Mouse (Mus musculus): ENCODE data around the gene Pnpla2. TPM values are rescaled to one million over a fixed set of nuclear protein-coding genes. Genes with fewer than 3 reads are reported as not detected.
A peak's percentile ranks its signal among the peaks of the same experiment; 100 is the strongest.

Gene Pnpla2
- total RNA-seq, 2 experiments from 2014 or later: 409 to 426 TPM

DNA sequence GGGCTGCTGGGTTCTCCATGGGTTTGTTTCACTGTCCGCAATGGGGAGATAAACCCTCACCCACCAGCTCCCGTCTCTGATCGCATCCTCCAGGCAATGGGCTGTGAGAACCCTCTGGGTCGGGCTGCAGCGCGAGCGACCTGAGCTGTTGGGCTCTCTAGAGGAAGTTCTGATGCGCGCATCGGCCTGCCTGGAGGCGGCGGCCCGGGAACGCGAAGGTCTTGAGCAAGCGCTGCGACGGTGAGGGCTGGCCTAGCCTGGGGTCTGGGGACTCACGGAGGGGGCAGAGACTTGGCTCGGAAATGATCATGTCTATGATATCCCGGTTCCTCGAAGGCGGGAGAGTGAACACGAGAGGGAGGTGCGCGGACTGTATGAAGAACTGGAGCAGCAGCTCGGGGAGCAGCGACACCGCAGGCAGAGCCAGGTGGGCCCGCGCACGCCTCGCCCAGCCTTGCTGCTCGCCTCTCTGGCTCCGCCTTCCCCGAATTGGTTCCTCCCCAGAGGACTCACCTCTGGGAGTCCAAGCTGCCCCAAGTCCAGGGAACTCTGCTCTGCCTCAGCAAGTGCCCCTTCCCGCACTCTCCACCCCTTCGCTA lies 9.7 kb downstream of the Pnpla2 start:
- no peak for DNase-seq (ENCODE audit: low spot score)
- intact Hi-C loops (cut with DNase I): no loop called here

DNA sequence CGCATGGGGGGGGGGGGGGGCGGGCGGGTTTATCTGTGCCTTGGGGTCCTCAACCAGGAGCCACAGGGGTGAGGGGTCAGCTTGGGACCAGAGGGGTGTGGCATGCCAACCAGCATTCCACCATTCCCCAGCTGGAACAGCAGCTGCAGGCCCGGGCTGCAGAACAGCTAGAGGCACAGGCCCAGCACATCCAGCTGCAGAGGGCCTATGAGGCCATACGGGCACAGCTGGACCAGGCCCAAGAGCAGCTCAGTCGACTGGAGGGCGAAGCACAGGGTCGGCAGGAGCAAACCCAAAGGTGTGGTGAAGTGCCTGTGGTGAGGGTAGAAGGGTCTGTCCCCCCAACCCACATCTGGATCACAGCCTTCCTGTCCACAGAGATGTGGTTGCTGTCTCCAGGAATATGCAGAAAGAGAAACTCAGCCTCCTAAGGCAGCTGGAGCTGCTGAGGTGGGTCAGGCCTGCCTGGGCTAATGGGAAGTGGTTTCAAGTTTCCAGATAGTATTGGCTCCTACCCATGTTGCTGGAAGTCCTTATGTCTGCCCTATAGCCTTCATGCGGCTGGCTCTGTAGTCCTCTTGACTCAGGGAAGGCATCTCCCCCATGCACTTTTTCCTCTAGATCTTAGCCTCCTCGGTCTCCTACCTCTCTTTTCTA lies 10.5 kb downstream of the Pnpla2 start:
- intact Hi-C loops (cut with DNase I): no loop called here
- no peak for DNase-seq (ENCODE audit: low spot score)

DNA sequence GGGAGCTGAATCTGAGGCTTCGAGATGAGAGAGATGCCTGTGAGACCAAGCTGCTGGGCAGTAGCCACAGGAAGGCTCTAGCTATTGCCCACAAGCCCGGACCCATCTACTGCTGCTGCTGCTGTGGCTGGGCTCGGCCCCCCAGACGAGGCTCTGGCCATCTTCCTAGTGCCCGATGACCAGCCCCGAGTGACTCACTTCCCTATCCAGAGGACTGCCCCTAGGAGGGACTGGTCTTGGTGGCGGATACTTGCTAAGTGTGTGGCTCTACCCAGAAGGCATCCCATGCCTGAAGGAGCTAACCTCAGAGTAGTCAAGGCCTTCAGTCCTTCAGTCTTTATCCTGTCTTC lies 11.0 kb downstream of the Pnpla2 start:
- intact Hi-C loops (cut with DNase I): no loop called here
- DNase-seq (ENCODE audit: low spot score): peak; percentile 51

DNA sequence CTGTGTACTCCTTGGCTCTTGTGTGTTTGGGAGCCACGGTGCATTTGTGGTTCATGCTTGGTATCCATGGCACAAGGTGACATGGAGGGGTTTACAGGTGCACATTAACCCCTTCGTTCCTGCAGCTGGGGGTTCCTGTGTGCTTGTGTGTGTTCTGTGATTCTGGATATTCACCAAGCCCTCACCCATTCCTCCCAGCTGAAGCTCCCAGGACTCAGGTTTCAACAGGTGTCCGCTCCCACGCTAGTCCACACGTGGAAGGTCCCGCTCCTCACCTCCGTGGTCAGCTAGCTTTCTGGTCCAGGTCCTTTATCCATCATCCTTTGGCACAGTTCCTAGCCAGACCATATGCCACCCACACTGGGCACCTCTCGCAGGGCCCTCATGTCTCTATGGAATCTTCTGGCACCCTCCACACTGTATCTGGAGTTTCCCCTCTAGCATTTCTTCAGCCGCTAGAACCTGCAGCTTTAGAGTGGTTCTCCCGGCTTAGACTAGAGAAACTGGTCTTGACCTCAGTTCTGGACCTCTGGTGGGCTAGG lies 11.7 kb downstream of the Pnpla2 start:
- DNase-seq (ENCODE audit: low spot score): no peak
- intact Hi-C loops (cut with DNase I): no loop called here

DNA sequence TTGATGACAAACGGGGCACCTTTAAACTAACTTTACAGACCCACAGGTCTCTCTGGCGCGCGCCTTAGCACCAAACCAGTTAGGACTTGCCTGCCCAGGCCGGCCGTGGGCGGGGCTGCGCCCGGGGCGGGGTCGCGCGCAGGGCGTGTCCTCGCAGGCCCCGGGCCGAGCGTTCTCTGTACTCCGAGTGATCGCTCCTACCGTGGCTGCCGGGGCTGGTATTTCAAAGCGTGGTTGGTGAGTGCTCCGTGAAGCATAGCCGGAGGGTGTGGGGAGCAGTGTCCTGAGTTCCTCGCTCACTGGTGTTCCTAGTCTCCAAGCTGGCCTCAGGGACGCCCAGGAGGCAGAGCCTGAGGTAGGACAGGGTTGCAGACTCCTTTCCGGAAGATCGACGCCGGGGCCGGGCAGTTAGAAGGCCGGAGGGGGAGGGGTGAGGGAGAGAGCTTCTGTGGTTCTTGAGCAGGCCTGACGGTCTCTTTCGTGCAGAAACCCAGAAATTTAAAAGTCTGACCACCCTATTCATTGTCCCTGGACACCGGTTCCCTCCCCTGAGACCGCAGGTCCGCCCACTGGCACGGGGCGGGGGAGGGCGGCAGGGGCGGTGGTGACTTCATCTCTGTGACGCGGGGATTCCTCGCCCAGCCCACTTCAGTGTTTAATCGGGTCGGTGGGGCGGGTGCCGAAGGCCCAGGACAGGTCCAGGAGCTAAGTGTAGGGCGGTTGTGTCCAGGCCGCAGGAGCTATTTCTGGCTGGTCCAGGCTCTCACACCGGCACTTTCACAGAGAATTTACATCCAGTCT lies 12.4 kb downstream of the Pnpla2 start, which contains the start of gene Cd151:
Gene Cd151 (plus strand): TSS at position 163 of the 801 bp plus-strand sequence.
- DNase-seq (ENCODE audit: low spot score): peak; percentile 86
- intact Hi-C loops (cut with DNase I): no loop called here

DNA sequence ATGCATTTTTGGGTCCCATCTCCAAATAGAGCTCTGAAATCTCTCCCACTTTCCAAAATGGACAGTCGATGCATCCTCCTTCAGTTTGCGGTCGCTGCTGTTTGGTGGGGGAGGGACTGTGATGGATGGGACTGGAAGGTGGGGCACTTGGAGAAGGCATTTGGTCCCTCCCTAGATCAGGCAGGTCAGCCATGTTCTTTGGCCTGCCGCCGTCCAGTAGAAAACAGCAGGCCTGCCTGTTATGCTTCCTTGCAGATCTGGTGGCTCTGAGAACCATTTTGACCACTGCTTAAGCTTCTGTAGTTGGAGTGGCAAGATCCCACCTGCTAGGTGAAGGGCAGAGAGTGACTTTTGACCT lies 13.1 kb downstream of the Pnpla2 start:
- intact Hi-C loops (cut with DNase I): no loop called here
- no peak for DNase-seq (ENCODE audit: low spot score)

DNA sequence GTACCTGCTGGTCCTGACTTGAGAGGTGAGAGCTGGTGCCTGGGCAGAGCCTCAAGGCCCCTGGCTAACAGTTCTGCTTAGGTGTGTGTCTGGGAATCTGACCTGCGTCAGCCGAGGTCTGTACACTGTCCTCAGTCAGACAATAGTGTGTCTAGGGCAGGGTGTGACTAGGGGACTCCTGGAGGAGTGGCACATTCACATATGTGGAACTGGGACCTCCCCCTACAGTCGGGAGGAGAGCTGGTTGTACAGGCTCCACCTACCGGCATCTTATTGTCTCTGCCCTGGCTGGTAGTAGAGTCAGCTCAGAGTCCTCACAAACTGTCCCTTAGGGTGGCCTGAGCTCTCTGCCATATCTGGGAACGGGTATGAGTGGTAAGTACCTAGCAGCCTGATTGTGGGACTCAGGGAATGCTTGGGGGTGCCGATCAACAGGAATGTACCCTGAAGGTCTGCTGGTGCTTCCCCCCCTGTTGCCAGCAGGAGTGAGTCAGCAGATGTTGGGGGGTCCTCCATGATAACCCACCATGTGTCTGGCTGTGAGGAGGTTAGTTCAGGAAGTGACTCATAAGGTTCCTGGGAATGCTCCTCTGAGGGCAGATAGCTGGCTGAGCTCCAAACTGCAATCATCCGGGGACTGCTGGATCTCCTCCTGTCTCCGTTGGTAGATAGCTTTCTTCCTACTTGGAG lies 13.7 kb downstream of the Pnpla2 start:
- peak; percentile 69 for DNase-seq (ENCODE audit: low spot score)
- intact Hi-C loops (cut with DNase I): no loop called here

DNA sequence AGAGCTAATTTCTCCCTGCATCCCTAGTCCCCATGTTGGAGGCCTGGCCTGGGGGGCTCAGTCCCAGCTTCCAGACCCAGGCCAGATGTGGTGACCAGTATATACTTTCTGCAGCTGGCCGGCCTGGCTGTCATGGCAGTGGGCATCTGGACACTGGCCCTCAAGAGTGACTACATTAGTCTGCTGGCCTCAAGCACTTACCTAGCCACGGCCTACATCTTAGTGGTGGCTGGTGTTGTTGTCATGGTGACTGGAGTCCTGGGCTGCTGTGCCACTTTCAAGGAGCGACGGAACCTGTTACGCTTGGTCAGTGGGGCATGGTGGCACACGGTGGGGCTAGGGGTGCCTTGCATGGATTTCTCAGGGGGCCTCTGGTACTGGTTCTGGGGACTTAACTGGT lies 14.4 kb downstream of the Pnpla2 start:
- DNase-seq (ENCODE audit: low spot score): no peak
- intact Hi-C loops (cut with DNase I): no loop called here

DNA sequence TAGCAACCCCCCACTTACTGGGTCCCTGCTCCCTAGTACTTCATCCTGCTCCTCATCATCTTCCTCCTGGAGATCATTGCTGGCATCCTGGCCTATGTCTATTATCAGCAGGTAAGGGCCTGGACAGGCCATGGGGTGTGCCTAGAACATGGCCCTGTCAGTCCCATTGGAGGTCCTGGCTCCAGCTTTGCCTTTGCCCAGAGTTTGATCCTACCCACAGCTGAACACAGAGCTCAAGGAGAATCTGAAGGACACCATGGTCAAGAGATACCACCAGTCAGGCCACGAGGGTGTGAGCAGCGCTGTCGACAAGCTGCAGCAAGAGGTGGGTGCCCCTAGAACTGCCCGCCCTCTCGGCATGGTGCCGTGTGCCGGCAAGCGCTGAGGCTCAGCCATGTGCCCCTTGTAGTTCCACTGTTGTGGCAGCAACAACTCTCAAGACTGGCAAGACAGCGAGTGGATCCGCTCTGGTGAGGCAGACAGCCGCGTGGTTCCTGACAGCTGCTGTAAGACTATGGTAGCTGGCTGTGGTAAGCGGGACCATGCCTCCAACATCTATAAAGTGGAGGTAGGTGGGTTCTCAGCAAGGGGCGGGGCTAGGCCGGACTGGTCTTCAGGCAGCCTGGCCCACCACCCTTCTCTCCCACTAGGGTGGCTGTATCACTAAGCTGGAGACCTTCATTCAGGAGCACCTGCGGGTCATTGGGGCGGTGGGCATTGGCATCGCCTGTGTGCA lies 15.1 kb downstream of the Pnpla2 start:
- no peak for DNase-seq (ENCODE audit: low spot score)
- intact Hi-C loops (cut with DNase I): no loop called here

DNA sequence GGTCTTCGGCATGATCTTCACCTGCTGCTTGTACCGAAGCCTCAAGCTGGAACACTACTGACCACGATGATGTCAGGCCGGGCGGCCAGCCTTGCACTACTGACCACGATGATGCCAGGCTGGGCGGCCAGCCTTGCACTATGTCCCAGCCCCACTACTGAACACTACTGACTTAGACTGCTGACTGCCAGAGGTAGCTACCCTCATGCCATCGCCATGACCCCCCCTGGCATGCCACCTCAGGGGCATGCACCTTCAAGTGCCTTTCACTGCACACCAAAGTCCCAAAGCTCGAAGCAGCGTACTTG lies 15.6 kb downstream of the Pnpla2 start:
- intact Hi-C loops (cut with DNase I): no loop called here
- DNase-seq (ENCODE audit: low spot score): no peak

DNA sequence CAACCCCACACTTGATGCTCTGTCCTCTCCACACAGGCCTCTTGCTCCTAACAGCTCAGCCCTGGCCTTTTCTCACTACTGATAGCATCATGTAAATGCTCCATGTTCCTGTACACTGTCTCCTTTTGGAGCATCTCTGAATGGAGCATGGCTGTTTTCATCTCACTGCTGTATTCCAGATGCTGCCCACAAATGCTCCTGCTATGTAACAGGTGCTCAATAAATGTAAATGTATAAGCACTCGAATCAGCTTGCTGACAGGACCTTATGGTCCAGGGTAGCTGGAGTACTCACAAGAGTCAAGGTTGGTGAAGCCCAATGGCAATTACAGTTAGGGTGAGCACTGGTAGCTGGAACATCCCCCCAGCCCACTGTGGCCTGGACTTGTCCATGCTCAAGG lies 16.2 kb downstream of the Pnpla2 start:
- intact Hi-C loops (cut with DNase I): no loop called here
- DNase-seq (ENCODE audit: low spot score): no peak

DNA sequence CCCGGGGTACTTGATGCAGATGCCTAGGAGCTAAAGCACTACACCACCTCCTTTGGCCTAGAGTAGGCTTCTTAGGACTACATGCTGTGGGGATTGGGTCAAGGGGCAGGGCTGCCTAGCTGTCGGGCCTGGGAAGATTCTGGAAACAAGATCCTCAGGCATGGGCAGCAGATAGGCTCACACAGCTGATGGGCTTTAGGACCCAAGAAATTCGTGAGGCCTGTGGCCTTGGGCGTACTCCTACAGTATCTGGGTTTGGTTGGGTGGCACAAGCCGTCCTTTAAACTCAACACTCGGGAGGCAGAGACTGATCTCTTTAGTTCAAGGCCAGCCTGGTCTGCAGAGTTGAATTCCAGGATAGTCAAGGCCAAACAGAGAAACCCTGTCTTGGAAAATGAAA lies 17.2 kb downstream of the Pnpla2 start:
- no peak for DNase-seq (ENCODE audit: low spot score)
- intact Hi-C loops (cut with DNase I): no loop called here

DNA sequence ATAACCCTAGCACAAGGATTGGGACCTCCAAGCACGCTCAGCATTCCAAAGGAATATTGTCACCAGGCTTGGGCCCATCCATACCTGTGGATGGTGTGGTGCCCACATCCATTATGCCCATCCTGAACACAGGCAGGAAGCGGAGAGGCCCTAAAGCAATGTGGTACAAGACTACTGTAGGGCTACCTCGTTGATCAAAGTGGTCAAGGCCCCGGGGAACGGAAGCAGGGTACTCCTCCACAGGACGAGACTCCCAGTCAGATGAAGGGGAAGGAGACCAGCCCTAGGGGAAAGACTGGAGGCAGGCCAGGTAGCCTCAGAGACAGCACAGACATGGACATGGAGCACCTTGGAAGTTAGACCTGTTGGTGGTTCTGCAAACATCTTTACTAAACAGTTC lies 17.8 kb downstream of the Pnpla2 start:
- DNase-seq (ENCODE audit: low spot score): no peak
- intact Hi-C loops (cut with DNase I): no loop called here

DNA sequence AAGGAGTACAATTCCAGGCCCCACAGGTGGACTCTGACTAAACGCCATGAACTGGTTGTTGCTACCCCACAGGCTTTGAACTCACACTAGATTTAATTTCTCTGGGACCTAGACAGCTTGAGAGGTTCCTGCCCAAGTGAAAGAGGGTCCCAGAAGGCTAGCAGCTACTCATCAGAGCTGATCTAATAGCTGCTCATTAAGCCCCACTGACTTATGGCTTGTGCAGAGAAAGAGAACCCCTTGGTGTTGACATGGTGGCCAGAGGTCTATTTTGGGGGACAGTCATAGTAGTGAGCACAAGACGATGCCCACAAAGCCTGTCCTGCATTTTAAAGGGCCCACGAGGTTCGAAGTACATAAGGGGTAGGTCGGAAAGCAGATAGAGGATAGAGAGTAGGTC lies 19.2 kb downstream of the Pnpla2 start:
- intact Hi-C loops (cut with DNase I): no loop called here
- DNase-seq (ENCODE audit: low spot score): no peak

DNA sequence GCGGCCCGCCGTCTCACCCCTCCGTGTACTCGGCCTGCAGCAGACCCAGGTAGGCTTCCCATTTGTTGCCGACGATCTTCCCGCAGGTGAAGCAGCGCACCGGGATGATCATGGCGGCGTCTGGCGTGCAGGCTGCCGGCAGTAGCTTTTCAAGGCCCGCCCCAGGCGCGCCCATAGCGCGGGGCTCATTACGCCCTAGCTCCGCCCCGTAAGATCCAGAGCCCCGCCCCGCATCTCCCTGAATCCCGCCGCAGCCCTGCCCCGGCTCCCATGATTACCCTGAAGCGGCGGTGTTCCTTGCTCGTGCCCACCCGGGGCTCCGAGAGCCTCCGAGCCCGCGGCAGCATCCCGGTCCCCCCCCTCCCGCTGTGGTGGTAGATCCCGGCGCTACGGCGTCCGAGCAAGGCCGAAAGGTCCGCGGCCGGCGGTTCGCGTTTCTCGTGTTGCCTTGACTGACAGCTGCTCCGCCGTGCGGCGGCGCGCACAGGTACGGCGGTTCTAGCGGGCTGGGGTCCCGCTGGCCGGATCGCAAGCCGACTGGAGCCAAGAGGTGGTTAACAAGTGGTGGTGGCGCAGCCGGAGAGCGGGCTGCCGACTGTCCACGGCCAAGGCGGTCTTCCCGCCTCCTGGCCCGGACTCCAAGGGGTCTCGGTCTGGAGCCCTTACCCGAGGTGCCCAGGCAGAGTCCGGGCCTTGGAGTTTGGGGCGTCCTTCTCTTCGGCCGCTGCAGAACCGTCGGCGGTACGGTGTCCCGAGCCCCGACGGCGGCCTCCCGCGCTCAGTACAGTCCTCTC lies 20.2 kb downstream of the Pnpla2 start, which contains the start of the genes Polr2l and Tspan4:
Gene Polr2l (minus strand): TSS at position 122 of the 794 bp plus-strand sequence.
Gene Tspan4 (plus strand): TSS at position 230 of the 794 bp plus-strand sequence.
- peak; percentile 76 for DNase-seq (ENCODE audit: low spot score)
- intact Hi-C loops (cut with DNase I): no loop called here

DNA sequence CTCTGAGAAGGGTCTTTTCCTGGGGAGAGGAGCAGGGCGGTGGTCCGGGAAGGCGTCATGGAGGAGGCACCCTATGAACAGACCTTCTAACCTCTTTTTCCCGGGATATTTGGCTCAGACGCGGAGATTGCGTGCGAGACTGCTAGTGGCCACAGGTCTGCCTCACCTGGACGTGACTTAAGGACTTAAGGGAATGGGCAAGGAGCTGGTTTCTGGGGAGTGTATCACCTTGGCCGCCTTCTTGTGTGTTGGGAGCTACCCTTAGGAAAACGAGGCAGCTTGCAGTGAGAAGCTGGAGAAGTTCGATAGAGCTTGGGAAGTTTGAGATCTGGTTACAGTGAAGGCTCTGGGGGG lies 20.8 kb downstream of the Pnpla2 start:
- intact Hi-C loops (cut with DNase I): no loop called here
- DNase-seq (ENCODE audit: low spot score): no peak

DNA sequence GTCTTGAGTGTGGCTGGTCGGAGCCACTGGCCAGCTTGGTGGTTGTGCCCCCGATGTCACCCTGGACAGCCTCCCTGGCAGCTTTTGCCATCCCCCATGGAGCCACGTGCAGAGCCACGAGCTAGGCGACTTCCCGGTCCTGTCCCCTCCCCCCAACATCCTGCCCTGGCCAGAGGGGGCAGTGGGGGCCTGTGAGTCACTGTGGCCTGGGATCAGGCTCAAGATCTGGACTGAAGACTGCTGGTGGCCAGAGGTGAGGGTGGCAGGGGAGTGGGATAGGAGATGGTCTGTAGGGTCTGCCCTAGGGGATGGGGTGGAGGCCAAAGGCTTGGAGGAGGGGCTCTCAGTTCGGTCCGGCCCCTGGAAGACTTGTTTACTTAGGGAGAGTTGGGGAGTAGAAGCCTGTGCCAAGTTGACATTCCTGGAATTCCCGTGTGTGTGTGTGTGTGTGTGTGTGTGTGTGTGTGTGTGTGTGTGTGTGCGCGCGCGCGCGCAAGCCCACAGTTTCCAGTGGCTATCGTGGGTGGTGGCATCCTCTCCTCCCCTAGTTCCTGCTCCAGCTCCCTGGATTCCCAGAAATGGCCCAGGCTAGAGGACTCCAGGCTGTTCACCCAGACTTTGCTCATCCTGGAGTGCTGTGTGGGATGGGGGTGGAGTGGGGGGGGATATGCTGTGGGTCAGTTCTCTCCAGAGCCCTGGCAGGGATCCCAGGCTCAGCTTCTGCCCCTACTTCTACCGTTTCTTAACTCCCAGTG lies 21.4 kb downstream of the Pnpla2 start:
- peak; percentile 90 for DNase-seq (ENCODE audit: low spot score)
- intact Hi-C loops (cut with DNase I): no loop called here

DNA sequence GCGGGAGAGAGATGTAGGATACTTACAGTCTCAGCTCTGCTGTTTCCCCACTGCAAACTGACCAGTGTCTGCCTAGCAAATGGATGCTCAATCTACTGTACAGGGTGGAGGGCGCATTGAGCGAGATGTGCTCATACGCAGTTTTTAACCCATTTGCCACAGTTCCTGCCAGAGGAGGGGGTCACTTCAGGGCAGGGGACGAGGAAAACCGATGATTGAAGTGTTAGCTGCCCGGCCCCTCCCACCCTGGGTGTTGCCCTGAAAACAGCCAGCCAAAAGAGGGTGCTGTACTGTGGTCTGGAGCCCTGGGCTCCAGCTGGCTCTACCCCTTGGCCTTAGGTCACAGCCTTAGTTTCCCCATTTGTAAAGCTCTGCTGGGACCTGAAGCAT lies 22.0 kb downstream of the Pnpla2 start:
- intact Hi-C loops (cut with DNase I): no loop called here
- DNase-seq (ENCODE audit: low spot score): no peak
